Mouse (Mus musculus) brown adipose tissue, adult 24 weeks (tissue): ENCODE data around the gene Gm20388. TPM values are rescaled to one million over a fixed set of nuclear protein-coding genes. Genes with fewer than 3 reads are reported as not detected.

Experiments used
- H3K27ac ChIP-seq: fragments of 200-500 bp; replicated peaks from 2 replicates; pipeline ENCODE4 v1.5.1; 2012; ENCODE audit warnings: low read depth, mild to moderate bottlenecking, low read length
- H3K4me1 ChIP-seq: fragments of 200-500 bp; 2 replicates; pipeline ENCODE4 v1.6.1; 2012; ENCODE audit warnings: low read length, mixed read lengths; ENCODE audit not compliant: control insufficient read depth, insufficient read depth, insufficient read length
- H3K4me3 ChIP-seq: fragments of 200-500 bp; 2 replicates; pipeline ENCODE4 v1.5.1; 2012; ENCODE audit warnings: low read depth, mild to moderate bottlenecking, low read length, moderate library complexity; ENCODE audit not compliant: insufficient read depth
- polyA plus RNA-seq: library from polyadenylated mRNA; stranded (reverse); fragments of >200 nt; gene quantifications from 2 replicates; pipeline ENCODE4 v1.2.4, GENCODE M21; 2012; ENCODE audit not compliant: missing spikeins, insufficient read depth, insufficient read length

The Gm20388 gene
- polyA plus RNA-seq, 1 experiment, result 44.7 TPM

- Histone ChIP-seq H3K4me1 (0 out of 2 replicates have a peak, but pooled peaks cover 2% of the 10 kb centered on the region), H3K4me3 (no peak overlapping the region), H3K27ac (no peak overlapping the region)
These were observed 845.0 kb downstream of the Gm20388 start for GRCm38 (mm10) chr8:120755306-120756297.

- Histone ChIP-seq H3K4me1 (no peaks in the 10 kb centered on the region), H3K4me3 (no peak overlapping the region), H3K27ac (no peak overlapping the region)
These were observed 847.4 kb downstream of the Gm20388 start for GRCm38 (mm10) chr8:120758005-120758404.

- no peak overlapping the region for H3K27ac ChIP-seq
- H3K4me1 ChIP-seq, result 0 out of 2 replicates have a peak, but pooled peaks cover 2% of the 10 kb centered on the region
- no peak overlapping the region for H3K4me3 ChIP-seq
These were observed 849.2 kb downstream of the Gm20388 start for GRCm38 (mm10) chr8:120759847-120760246.

- Histone ChIP-seq H3K4me1 (0 out of 2 replicates have a peak, but pooled peaks cover 2% of the 10 kb centered on the region), H3K4me3 (no peak overlapping the region), H3K27ac (no peak overlapping the region)
These were observed 849.9 kb downstream of the Gm20388 start for GRCm38 (mm10) chr8:120760341-120761215.

- H3K4me3 ChIP-seq, result no peak overlapping the region
- H3K27ac ChIP-seq, result no peak overlapping the region
- H3K4me1 ChIP-seq, result 0 out of 2 replicates have a peak, but pooled peaks cover 2% of the 10 kb centered on the region
These were observed 852.6 kb downstream of the Gm20388 start for GRCm38 (mm10) chr8:120763267-120763666.

GRCm38 (mm10) chr8:120764638-120765037 lies 854.0 kb downstream of the Gm20388 start:
- H3K27ac ChIP-seq, result no peak overlapping the region
- no peak overlapping the region for H3K4me3 ChIP-seq
- H3K4me1 ChIP-seq, result 0 out of 2 replicates have a peak, but pooled peaks cover 2% of the 10 kb centered on the region

- Histone ChIP-seq H3K4me3 (no peak overlapping the region), H3K27ac (no peak overlapping the region), H3K4me1 (0 out of 2 replicates have a peak, but pooled peaks cover 2% of the 10 kb centered on the region)
These were observed 856.0 kb downstream of the Gm20388 start for GRCm38 (mm10) chr8:120766622-120767021.

GRCm38 (mm10) chr8:120768454-120769218 lies 858.0 kb downstream of the Gm20388 start:
- Histone ChIP-seq H3K27ac (no peak overlapping the region), H3K4me1 (0 out of 2 replicates have a peak, but pooled peaks cover 2% of the 10 kb centered on the region), H3K4me3 (no peak overlapping the region)

- H3K4me3 ChIP-seq, result no peak overlapping the region
- no peak overlapping the region for H3K27ac ChIP-seq
- H3K4me1 ChIP-seq, result no peaks in the 10 kb centered on the region
These were observed 866.5 kb downstream of the Gm20388 start for GRCm38 (mm10) chr8:120777184-120777583.

- Histone ChIP-seq H3K27ac (no peak overlapping the region), H3K4me1 (no peaks in the 10 kb centered on the region), H3K4me3 (no peak overlapping the region)
These were observed 867.1 kb downstream of the Gm20388 start for GRCm38 (mm10) chr8:120777732-120778131.

GRCm38 (mm10) chr8:120779106-120779505 lies 868.5 kb downstream of the Gm20388 start:
- H3K4me3 ChIP-seq, result no peak overlapping the region
- no peak overlapping the region for H3K27ac ChIP-seq
- H3K4me1 ChIP-seq, result no peaks in the 10 kb centered on the region

- H3K4me1 ChIP-seq, result no peaks in the 10 kb centered on the region
- no peak overlapping the region for H3K27ac ChIP-seq
- H3K4me3 ChIP-seq, result no peak overlapping the region
These were observed 873.1 kb downstream of the Gm20388 start for GRCm38 (mm10) chr8:120783781-120784180.

GRCm38 (mm10) chr8:120786753-120787152 lies 876.1 kb downstream of the Gm20388 start:
- no peak overlapping the region for H3K27ac ChIP-seq
- no peak overlapping the region for H3K4me3 ChIP-seq
- no peaks in the 10 kb centered on the region for H3K4me1 ChIP-seq

- no peak overlapping the region for H3K4me3 ChIP-seq
- no peak overlapping the region for H3K27ac ChIP-seq
- H3K4me1 ChIP-seq, result no peaks in the 10 kb centered on the region
These were observed 877.0 kb downstream of the Gm20388 start for GRCm38 (mm10) chr8:120787631-120788030.
